Mouse (Mus musculus) spleen, adult 2 months (tissue): Measurements from ENCODE around the gene Cd247. TPM values are rescaled to one million over a fixed set of nuclear protein-coding genes. Genes with fewer than 3 reads are reported as not detected.

Experiments used
- DNase-seq, 2 experiments: peaks; one replicate each; pipeline versions ENCODE4 v3.0.0 to v3.0.0-alpha.2; 2012 to 2021; ENCODE audit warnings: low spot score in 2 of 2, low read depth in 1 of 2
- H3K27ac ChIP-seq: fragments of 200-500 bp; 2 replicates; pipeline ENCODE4 v1.5.1; 2012; ENCODE audit warnings: low read length, inconsistent platforms; ENCODE audit not compliant: insufficient read depth
- H3K27me3 ChIP-seq: fragments of 200-500 bp; 2 replicates; pipeline ENCODE4 v1.6.1; 2012; ENCODE audit warnings: mild to moderate bottlenecking, moderate library complexity, low read length, inconsistent platforms; ENCODE audit not compliant: control insufficient read depth, insufficient read depth
- H3K36me3 ChIP-seq: fragments of 200-500 bp; 2 replicates; pipeline ENCODE4 v1.6.1; 2012; ENCODE audit warnings: mild to moderate bottlenecking, low read length, inconsistent platforms; ENCODE audit not compliant: control insufficient read depth, insufficient read depth
- H3K4me1 ChIP-seq: fragments of 200-500 bp; 2 replicates; pipeline ENCODE4 v1.6.1; 2011; ENCODE audit warnings: inconsistent platforms; ENCODE audit not compliant: control insufficient read depth, insufficient read depth, insufficient read length
- H3K4me3 ChIP-seq: fragments of 200-500 bp; 2 replicates; pipeline ENCODE4 v1.5.1; 2011; ENCODE audit warnings: mild to moderate bottlenecking, inconsistent platforms; ENCODE audit not compliant: insufficient read depth, insufficient read length; ENCODE audit errors: extremely low read depth
- CTCF ChIP-seq: fragments of 200-500 bp; IDR thresholded peaks from 2 replicates; pipeline ENCODE4 v1.5.1; 2011; ENCODE audit warnings: mild to moderate bottlenecking, inconsistent platforms; ENCODE audit not compliant: insufficient read depth, insufficient read length, insufficient replicate concordance; ENCODE audit errors: extremely low read depth
- POLR2A ChIP-seq: fragments of 200-500 bp; IDR thresholded peaks from 2 replicates; pipeline ENCODE4 v1.6.1; 2011; ENCODE audit warnings: low read depth, low read length, inconsistent platforms
- WGBS: fragments of 180-500 bp; shearing (Covaris S2); methylation state at CpG from one replicate; pipeline ENCODE4 v1.1.7; 2018; 5-methylcytosine and 5-hydroxymethylcytosine counted together
- polyA plus RNA-seq: library from polyadenylated mRNA; depleted of rRNA; stranded (reverse); fragments of >200 nt; gene quantifications from 2 replicates; pipeline ENCODE4 v1.2.3, GENCODE M21; 2012

Cd247 gene
- polyA plus RNA-seq, 1 experiment = 38.9 TPM

- DNase-seq = no peak
- TF ChIP-seq CTCF (no peak), POLR2A (no peak)
- Histone ChIP-seq H3K27me3 (no peaks in the 10 kb centered on the region), H3K27ac (no peak overlapping the region), H3K4me3 (no peak overlapping the region), H3K4me1 (no peaks in the 10 kb centered on the region), H3K36me3 (peaks cover 11% of the 10 kb centered on the region)
- WGBS = 74% methylated on average over 14 of the region's 14 CpGs
Measured at GRCm38 (mm10) chr1:165864864-165865795, 76.6 kb downstream of the Cd247 start.

GRCm38 (mm10) chr1:165866630-165867280 lies 78.3 kb downstream of the Cd247 start:
- no peaks in the 10 kb centered on the region for H3K4me1 ChIP-seq
- H3K36me3 ChIP-seq = peaks cover 11% of the 10 kb centered on the region
- H3K4me3 ChIP-seq = no peak overlapping the region
- WGBS = 73% methylated on average over 5 of the region's 5 CpGs
- H3K27ac ChIP-seq = no peak overlapping the region
- H3K27me3 ChIP-seq = no peaks in the 10 kb centered on the region
- no peak for DNase-seq
- TF ChIP-seq CTCF = no peak
- TF ChIP-seq POLR2A = no peak

- DNase-seq = no peak
- Histone ChIP-seq H3K27ac (no peak overlapping the region), H3K27me3 (no peaks in the 10 kb centered on the region), H3K4me1 (no peaks in the 10 kb centered on the region), H3K36me3 (peaks cover 11% of the 10 kb centered on the region), H3K4me3 (no peak overlapping the region)
- 79% methylated on average over 8 of the region's 8 CpGs for WGBS
- no peak for TF ChIP-seq POLR2A
- TF ChIP-seq CTCF = no peak
Measured at GRCm38 (mm10) chr1:165868659-165869058, 80.2 kb downstream of the Cd247 start.

GRCm38 (mm10) chr1:165874645-165875044 lies 86.2 kb downstream of the Cd247 start:
- no peak for DNase-seq
- TF ChIP-seq POLR2A (no peak), CTCF (no peak)
- H3K4me1 ChIP-seq = no peaks in the 10 kb centered on the region
- H3K27ac ChIP-seq = no peak overlapping the region
- peaks cover 24% of the 10 kb centered on the region for H3K36me3 ChIP-seq
- no peaks in the 10 kb centered on the region for H3K27me3 ChIP-seq
- 89% methylated on average over 8 of the region's 8 CpGs for WGBS
- H3K4me3 ChIP-seq = no peak overlapping the region

GRCm38 (mm10) chr1:165875520-165876284 lies 87.2 kb downstream of the Cd247 start:
- no peak for TF ChIP-seq POLR2A
- no peak for TF ChIP-seq CTCF
- H3K27me3 ChIP-seq = no peaks in the 10 kb centered on the region
- H3K4me3 ChIP-seq = no peak overlapping the region
- DNase-seq = no peak
- no peaks in the 10 kb centered on the region for H3K4me1 ChIP-seq
- H3K27ac ChIP-seq = no peak overlapping the region
- 86% methylated on average over 6 of the region's 6 CpGs for WGBS
- H3K36me3 ChIP-seq = peaks cover 28% of the 10 kb centered on the region

GRCm38 (mm10) chr1:165878751-165879150 lies 90.3 kb downstream of the Cd247 start:
- Histone ChIP-seq H3K4me3 (no peak overlapping the region), H3K4me1 (no peaks in the 10 kb centered on the region), H3K27me3 (no peaks in the 10 kb centered on the region), H3K36me3 (peaks cover 29% of the 10 kb centered on the region), H3K27ac (no peak overlapping the region)
- no peak for DNase-seq
- 94% methylated on average over 2 of the region's 2 CpGs for WGBS
- no peak for TF ChIP-seq POLR2A
- TF ChIP-seq CTCF = no peak
